Mouse (Mus musculus) central nervous system, embryonic 11.5 days (tissue): Measurements from ENCODE around the gene Magee2. TPM values are rescaled to one million over a fixed set of nuclear protein-coding genes. Genes with fewer than 3 reads are reported as not detected.

ENCODE experiments used
- polyA plus RNA-seq: library from polyadenylated mRNA; depleted of rRNA; stranded (reverse); fragments of >200 nt; gene quantifications from 2 replicates; pipeline ENCODE4 v1.2.3, GENCODE M21; 2012; rRNA removed

Gene Magee2
- 2.7 and 3.1 TPM in 2 replicates for polyA plus RNA-seq

GRCm38 (mm10) chrX:104856751-104857341, at the start of gene Magee2:
Gene Magee2, minus strand, starts transcription at chrX:104857267.

Other genes starting within 250 kb of the Magee2 start
- gene Zdhhc15, start 186.2 kb downstream of the Magee2 start, polyA plus RNA-seq, result 3.8 and 8.8 TPM in 2 replicates
- 36.1 and 54.9 TPM in 2 replicates for gene Pbdc1, start 222.5 kb upstream of the Magee2 start, polyA plus RNA-seq